Mouse (Mus musculus) cortical plate, adult 2 months (tissue): ENCODE data around the gene Npff.

Experiments used
- CTCF ChIP-seq: fragments of 200-500 bp; IDR thresholded peaks from 2 replicates; pipeline ENCODE4 v1.5.1; 2011; ENCODE audit warnings: mild to moderate bottlenecking, control low read depth, low read length; ENCODE audit not compliant: insufficient read depth; ENCODE audit errors: extremely low read depth
- POLR2A ChIP-seq: fragments of 200-500 bp; IDR thresholded peaks from 2 replicates; pipeline ENCODE4 v1.6.1; 2011; ENCODE audit warnings: mild to moderate bottlenecking, low read length, control low read depth; ENCODE audit not compliant: insufficient read depth; ENCODE audit errors: extremely low read depth

- TF ChIP-seq CTCF = no peak
- TF ChIP-seq POLR2A = no peak
Observed at GRCm38 (mm10) chr15:102487664-102488063, 37.1 kb downstream of the Npff start.
